Mouse (Mus musculus) G1E (cell line): Measurements from ENCODE around the gene Gm45837. TPM values are rescaled to one million over a fixed set of nuclear protein-coding genes. Genes with fewer than 3 reads are reported as not detected.

ENCODE experiments used
- ATAC-seq: 2 replicates; pipeline ENCODE4 v1.8.0; 2016; ENCODE audit warnings: mild to moderate bottlenecking; ENCODE audit not compliant: insufficient number of reproducible peaks, poor library complexity, low FRiP score, severe bottlenecking; ENCODE audit errors: extremely low read depth
- DNase-seq: peaks from one replicate; pipeline ENCODE4 v3.0.0; 2012; ENCODE audit warnings: low spot score
- H3K27me3 ChIP-seq: 2 replicates; pipeline ENCODE4 v1.6.1; 2012; ENCODE audit warnings: mild to moderate bottlenecking, low read length, inconsistent platforms; ENCODE audit not compliant: insufficient read depth
- H3K36me3 ChIP-seq: replicated peaks from 2 replicates; pipeline ENCODE3; 2012; ENCODE audit warnings: mild to moderate bottlenecking, inconsistent platforms
- H3K4me1 ChIP-seq: 2 replicates; pipeline ENCODE4 v1.6.1; 2012; ENCODE audit warnings: low read depth, low read length, inconsistent platforms, mixed read lengths; ENCODE audit not compliant: insufficient read depth
- H3K4me3 ChIP-seq: 2 replicates; pipeline ENCODE4 v1.5.1; 2012; ENCODE audit warnings: low read depth, mild to moderate bottlenecking, inconsistent platforms, low read length, moderate library complexity, mixed read lengths
- H3K9me3 ChIP-seq: replicated peaks from 2 replicates; pipeline ENCODE4 v1.6.1; 2012; ENCODE audit warnings: inconsistent platforms
- CTCF ChIP-seq: IDR thresholded peaks from 2 replicates; pipeline ENCODE4 v1.5.1; 2012; ENCODE audit warnings: low read depth, low read length, inconsistent platforms, mixed read lengths
- GATA1 ChIP-seq: IDR thresholded peaks from 2 replicates; pipeline ENCODE4 v1.6.1; 2012; ENCODE audit warnings: borderline replicate concordance, low read length, inconsistent platforms, mixed read lengths
- GATA2 ChIP-seq: IDR thresholded peaks from 2 replicates; pipeline ENCODE4 v1.6.1; 2012; ENCODE audit warnings: low read depth, low read length, inconsistent platforms, borderline replicate concordance
- POLR2AphosphoS5 ChIP-seq: IDR thresholded peaks from 2 replicates; pipeline ENCODE4 v1.6.1; 2012; ENCODE audit warnings: low read depth, low read length, inconsistent platforms; ENCODE audit not compliant: insufficient replicate concordance
- TAL1 ChIP-seq: conservative IDR thresholded peaks from 2 replicates; pipeline ENCODE4 v1.6.1; 2012; ENCODE audit warnings: low read depth, low read length, inconsistent platforms, mixed read lengths
- polyA plus RNA-seq: library from polyadenylated mRNA; stranded (reverse); fragments of >175 nt; gene quantifications from 2 replicates; pipeline ENCODE4 v1.2.3, GENCODE M21; 2012
- total RNA-seq, 2 experiments: library from RNA; stranded (forward) in 1 of 2; stranded (reverse) in 1 of 2; fragments of 200-1000 nt in 1 of 2; fragments of >200 nt in 1 of 2; fragmentation: Nextera tagmentation in 1 of 2; gene quantifications; 2 replicates each; pipeline ENCODE4 v1.2.3; 2014 to 2017

The Gm45837 gene
- total RNA-seq (2014; fragmentation: Nextera tagmentation) (not detected in 2 replicates), total RNA-seq (2017) (not detected in 2 replicates), polyA plus RNA-seq (0.02 and 0.03 TPM in 2 replicates)

GRCm38 (mm10) chr7:101410267-101410936, at the start of gene Gm45837:
Gene Gm45837, plus strand, starts transcription at chr7:101410886.
- TF ChIP-seq GATA2: no peak
- TF ChIP-seq TAL1: no peak
- no peak for TF ChIP-seq POLR2AphosphoS5
- TF ChIP-seq CTCF: no peak
- TF ChIP-seq GATA1: no peak
- no peak for ATAC-seq
- peaks cover 26% of the 10 kb centered on the region for H3K4me1 ChIP-seq
- H3K9me3 ChIP-seq: no peaks in the 10 kb centered on the region
- DNase-seq: no peak
- no peaks in the 10 kb centered on the region; the same call in 1 of the 2 replicates for H3K27me3 ChIP-seq
- H3K36me3 ChIP-seq: peaks cover 76% of the 10 kb centered on the region
- H3K4me3 ChIP-seq: no peak within 1 kb of the TSS

- Histone ChIP-seq H3K9me3 (no peaks in the 10 kb centered on the region), H3K27me3 (no peaks in the 10 kb centered on the region), H3K4me1 (peaks cover 58% of the 10 kb centered on the region), H3K4me3 (no peak overlapping the region; the same call in 1 of the 2 replicates), H3K36me3 (peaks cover 10% of the 10 kb centered on the region)
- TF ChIP-seq GATA1 (no peak), POLR2AphosphoS5 (no peak), GATA2 (no peak), TAL1 (no peak), CTCF (no peak)
- ATAC-seq (no peak), DNase-seq (no peak)
These were observed 49.7 kb upstream of the Gm45837 start for GRCm38 (mm10) chr7:101361021-101361420.

GRCm38 (mm10) chr7:101361767-101362166, 48.9 kb upstream of the Gm45837 start:
- Histone ChIP-seq H3K36me3 (peaks cover 14% of the 10 kb centered on the region), H3K27me3 (no peaks in the 10 kb centered on the region), H3K4me3 (peak overlapping the region; percentile 57; the same call in 1 of the 2 replicates), H3K9me3 (no peaks in the 10 kb centered on the region), H3K4me1 (peaks cover 55% of the 10 kb centered on the region)
- no peak for DNase-seq
- peak; percentile 32; the same call in 1 of the 2 replicates for ATAC-seq
- TF ChIP-seq GATA1 (no peak), GATA2 (no peak), POLR2AphosphoS5 (no peak), TAL1 (no peak), CTCF (no peak)

GRCm38 (mm10) chr7:101362791-101363191, 47.9 kb upstream of the Gm45837 start:
- Histone ChIP-seq H3K9me3 (no peaks in the 10 kb centered on the region), H3K36me3 (peaks cover 12% of the 10 kb centered on the region), H3K4me1 (peaks cover 45% of the 10 kb centered on the region), H3K27me3 (no peaks in the 10 kb centered on the region), H3K4me3 (peak overlapping the region; percentile 42; the same call in 1 of the 2 replicates)
- ATAC-seq (peak; percentile 48), DNase-seq (no peak)
- TF ChIP-seq GATA2 (no peak), POLR2AphosphoS5 (no peak)

- ATAC-seq: no peak
- H3K4me3 ChIP-seq: no peak overlapping the region
These were observed 46.8 kb upstream of the Gm45837 start for GRCm38 (mm10) chr7:101363914-101364313.

More at GRCm38 (mm10) chr7:101363914-101364313, 46.8 kb upstream of the Gm45837 start:
- DNase-seq: no peak
- Histone ChIP-seq H3K36me3 (peaks cover 13% of the 10 kb centered on the region), H3K9me3 (no peaks in the 10 kb centered on the region), H3K27me3 (no peaks in the 10 kb centered on the region), H3K4me1 (peaks cover 51% of the 10 kb centered on the region)
- TF ChIP-seq CTCF: no peak
- no peak for TF ChIP-seq POLR2AphosphoS5
- no peak for TF ChIP-seq GATA1
- TF ChIP-seq GATA2: no peak
- no peak for TF ChIP-seq TAL1
